Mouse (Mus musculus): ENCODE measurements around the gene Arl6ip1. TPM values are rescaled to one million over a fixed set of nuclear protein-coding genes. Genes with fewer than 3 reads are reported as not detected.

The Arl6ip1 gene
- total and polyA plus RNA-seq, 3 experiments, result 89.7 to 199 (median 188) TPM

- peaks cover 15 to 26% of the 10 kb centered on the region in 2 experiments for H3K4me1 ChIP-seq (ENCODE audit: control insufficient read depth in 1 of 2, insufficient read depth in 2 of 2, low read length in 2 of 2)
These were observed 9.5 kb downstream of the Arl6ip1 start for GRCm38 (mm10) chr7:118119946-118120345.

DNA sequence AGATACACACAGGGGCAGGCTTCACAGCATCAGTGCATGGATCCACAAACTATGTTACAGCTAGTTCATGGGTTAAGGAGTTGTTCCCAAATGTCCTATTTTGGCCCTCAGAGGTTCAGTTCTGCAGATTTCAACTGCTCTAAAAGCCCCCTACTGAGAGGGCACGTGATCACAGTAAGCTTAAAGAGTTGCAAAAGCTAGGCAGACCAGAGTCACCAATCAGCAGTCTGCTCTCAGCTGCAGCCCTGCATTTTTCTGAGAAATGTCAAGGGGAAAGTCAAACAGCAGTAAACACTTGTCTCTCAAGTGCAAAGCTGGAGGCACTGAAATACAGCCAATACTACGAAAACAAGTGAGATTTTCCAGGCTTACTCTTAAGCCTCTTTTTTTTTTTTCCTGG, 10.3 kb downstream of the Arl6ip1 start:
- Histone ChIP-seq H3K27me3 (ENCODE audit: control insufficient read depth in 1 of 2, insufficient read depth in 2 of 2, low read length in 2 of 2) (no peaks in the 10 kb centered on the region), H3K9ac (ENCODE audit: control insufficient read depth, low read depth, low read length, poor library complexity, severe bottlenecking) (peak overlapping the region; percentile 34), H3K36me3 (ENCODE audit: control insufficient read depth in 1 of 2, insufficient read depth in 2 of 2, low read length in 2 of 2) (peaks cover 15 to 41% of the 10 kb centered on the region in 2 experiments), H3K4me3 (ENCODE audit: control insufficient read depth in 1 of 2, insufficient read depth in 1 of 2, low read depth in 2 of 2, low read length in 2 of 2) (no peak overlapping the region), H3K79me2 (ENCODE audit: control insufficient read depth, insufficient read depth, low read length, poor library complexity) (peaks cover 23% of the 10 kb centered on the region), H3K27ac (ENCODE audit: control insufficient read depth, low read depth, low read length) (peak overlapping the region; percentile 88), H3K4me1 (ENCODE audit: control insufficient read depth in 1 of 2, insufficient read depth in 2 of 2, low read length in 2 of 2) (peaks cover 15 to 26% of the 10 kb centered on the region in 2 experiments), H3K9me3 (replicated peaks; ENCODE audit: insufficient read depth, low read length) (no peaks in the 10 kb centered on the region)
- DNase-seq (ENCODE audit: low read depth, low spot score), result peak; percentile 70
- TF ChIP-seq E2F4 (IDR thresholded peaks at IDR 0.05; ENCODE audit: borderline replicate concordance, low read depth, low read length), result no peak
- peak; percentile 50; the same call in 1 of the 2 replicates for TF ChIP-seq ETS1 (IDR thresholded peaks at IDR 0.05; ENCODE audit: low read depth, low read length)
- no peak for TF ChIP-seq UBTF (IDR thresholded peaks at IDR 0.05; ENCODE audit: borderline replicate concordance, insufficient read depth, low read depth, low read length)
- no peak for TF ChIP-seq CTCF (IDR thresholded peaks at IDR 0.05 in 2 of 3, conservative IDR thresholded peaks at IDR 0.05 in 1 of 3; ENCODE audit: control insufficient read depth in 1 of 3, insufficient read depth in 1 of 3, low read depth in 2 of 3, low read length in 3 of 3, poor library complexity in 1 of 3, severe bottlenecking in 1 of 3)
- TF ChIP-seq NRF1 (IDR thresholded peaks at IDR 0.05; ENCODE audit: insufficient read depth, low read depth, low read length, poor library complexity, severe bottlenecking), result no peak
- no peak for TF ChIP-seq TAL1 (IDR thresholded peaks at IDR 0.05; ENCODE audit: low read length)
- no peak for TF ChIP-seq MYC (IDR thresholded peaks at IDR 0.05; ENCODE audit: low read depth, low read length)
- TF ChIP-seq CHD2 (IDR thresholded peaks at IDR 0.05; ENCODE audit: low read length), result no peak
- no peak for TF ChIP-seq ZMIZ1 (IDR thresholded peaks at IDR 0.05; ENCODE audit: low read depth, low read length)
- TF ChIP-seq USF1 (IDR thresholded peaks at IDR 0.05; ENCODE audit: low read depth, low read length), result peak; percentile 94
- no peak for TF ChIP-seq HCFC1 (IDR thresholded peaks at IDR 0.05; ENCODE audit: low read depth, low read length)
- no peak for TF ChIP-seq TCF12 (IDR thresholded peaks at IDR 0.05; ENCODE audit: low read depth, low read length)
- TF ChIP-seq NELFE (IDR thresholded peaks at IDR 0.05; ENCODE audit: low read depth, low read length), result no peak
- TF ChIP-seq MEF2A (IDR thresholded peaks at IDR 0.05; ENCODE audit: extremely low read depth, insufficient replicate concordance, low read depth, low read length, poor library complexity, severe bottlenecking), result no peak
- TF ChIP-seq ELF1 (IDR thresholded peaks at IDR 0.05; ENCODE audit: low read depth, low read length), result no peak
- no peak for TF ChIP-seq KAT2A (conservative IDR thresholded peaks at IDR 0.05; ENCODE audit: low read depth, low read length)
- no peak for TF ChIP-seq RCOR1 (IDR thresholded peaks at IDR 0.05; ENCODE audit: low read depth, low read length)
- peak; percentile 9; the same call in 1 of the 2 replicates for TF ChIP-seq MXI1 (IDR thresholded peaks at IDR 0.05; ENCODE audit: low read depth, low read length)
- no peak for TF ChIP-seq ZKSCAN1 (IDR thresholded peaks at IDR 0.05; ENCODE audit: low read depth, low read length)
- peak; percentile 71 for TF ChIP-seq MAX (IDR thresholded peaks at IDR 0.05; ENCODE audit: low read length)
- TF ChIP-seq MAZ (IDR thresholded peaks at IDR 0.05; ENCODE audit: low read depth, low read length), result no peak
- TF ChIP-seq POLR2AphosphoS5 (IDR thresholded peaks at IDR 0.05; ENCODE audit: borderline replicate concordance, low read depth, low read length), result no peak
- no peak for TF ChIP-seq JUND (IDR thresholded peaks at IDR 0.05; ENCODE audit: low read depth, low read length)
- TF ChIP-seq SMC3 (IDR thresholded peaks at IDR 0.05; ENCODE audit: low read depth, low read length), result no peak
- TF ChIP-seq USF2 (IDR thresholded peaks at IDR 0.05; ENCODE audit: borderline replicate concordance in 1 of 2, insufficient read depth in 1 of 2, low read depth in 1 of 2, low read length in 2 of 2), result peak; percentile 4 to 73; a peak in 2 of 4 replicates
- 0 out of 2 replicates have a peak, but pooled peaks have one; percentile 34 for TF ChIP-seq TBP (IDR thresholded peaks at IDR 0.05; ENCODE audit: low read depth, low read length)
- TF ChIP-seq GATA1 (IDR thresholded peaks at IDR 0.05; ENCODE audit: low read depth, low read length), result no peak
- TF ChIP-seq SIN3A (IDR thresholded peaks at IDR 0.05; ENCODE audit: low read length), result 0 out of 2 replicates have a peak, but pooled peaks have one; percentile 24
- no peak for TF ChIP-seq RAD21 (IDR thresholded peaks at IDR 0.05; ENCODE audit: low read depth, low read length)
- TF ChIP-seq POLR2A (IDR thresholded peaks at IDR 0.05; ENCODE audit: control insufficient read depth in 1 of 2, insufficient read depth in 1 of 2, low read depth in 1 of 2, low read length in 2 of 2, poor library complexity in 1 of 2), result no peak

More at GRCm38 (mm10) chr7:118119946-118120345, 9.5 kb downstream of the Arl6ip1 start:
- Histone ChIP-seq H3K27me3 (ENCODE audit: control insufficient read depth in 1 of 2, insufficient read depth in 2 of 2, low read length in 2 of 2) (no peaks in the 10 kb centered on the region), H3K9me3 (replicated peaks; ENCODE audit: insufficient read depth, low read length) (no peaks in the 10 kb centered on the region), H3K4me3 (ENCODE audit: control insufficient read depth in 1 of 2, insufficient read depth in 1 of 2, low read depth in 2 of 2, low read length in 2 of 2) (no peak overlapping the region), H3K9ac (ENCODE audit: control insufficient read depth, low read depth, low read length, poor library complexity, severe bottlenecking) (0 out of 2 replicates have a peak overlapping the region, but pooled peaks have one; percentile 22), H3K27ac (ENCODE audit: control insufficient read depth, low read depth, low read length) (peak overlapping the region; percentile 88), H3K79me2 (ENCODE audit: control insufficient read depth, insufficient read depth, low read length, poor library complexity) (peaks cover 15% of the 10 kb centered on the region), H3K36me3 (ENCODE audit: control insufficient read depth in 1 of 2, insufficient read depth in 2 of 2, low read length in 2 of 2) (peaks cover 11 to 40% of the 10 kb centered on the region in 2 experiments; a peak in 3 of 4 replicates)
- TF ChIP-seq UBTF (IDR thresholded peaks at IDR 0.05; ENCODE audit: borderline replicate concordance, insufficient read depth, low read depth, low read length), result no peak
- TF ChIP-seq POLR2AphosphoS5 (IDR thresholded peaks at IDR 0.05; ENCODE audit: borderline replicate concordance, low read depth, low read length), result no peak
- no peak for TF ChIP-seq MYB (IDR thresholded peaks at IDR 0.05; ENCODE audit: low read depth, low read length)
- TF ChIP-seq ZC3H11A (IDR thresholded peaks at IDR 0.05; ENCODE audit: low read depth, low read length), result no peak
- TF ChIP-seq ETS1 (IDR thresholded peaks at IDR 0.05; ENCODE audit: low read depth, low read length), result no peak
- DNase-seq (ENCODE audit: low read depth, low spot score), result no peak
